Mouse (Mus musculus) layer of hippocampus, adult 2 months (tissue): ENCODE results near the gene Rfxank. TPM values are rescaled to one million over a fixed set of nuclear protein-coding genes. Genes with fewer than 3 reads are reported as not detected.
A peak's percentile ranks its signal among the peaks of the same experiment; 100 is the strongest.

Experiments
- DNase-seq, 2 experiments: peaks; one replicate each; pipeline ENCODE4 v3.0.0; 2022; ENCODE audit warnings: low spot score in 2 of 2
- H3K27ac ChIP-seq: fragments of 200-600 bp; 2 replicates; pipeline ENCODE4 v1.8.1; 2022
- H3K4me3 ChIP-seq: fragments of 200-600 bp; 2 replicates; pipeline ENCODE4 v1.8.1; 2022; ENCODE audit warnings: mild to moderate bottlenecking
- CTCF ChIP-seq: fragments of 200-600 bp; conservative IDR thresholded peaks from 2 replicates; pipeline ENCODE4 v1.8.1; 2022; ENCODE audit warnings: antibody characterized with exemption, mild to moderate bottlenecking, moderate library complexity
- microRNA-seq, 2 experiments: library from miRNA; unstranded; fragments of <30 nt; microRNA quantifications; one replicate each; pipeline ENCODE4 v1.2.0; 2021
- total RNA-seq, 2 experiments: library from RNA; stranded (reverse); gene quantifications; 2 replicates each; pipeline ENCODE4 v1.2.3; 2021

Gene Rfxank
- total RNA-seq, 2 experiments from 2014 or later, result 14.2 to 15.7 TPM

GRCm38 (mm10) chr8:70086151-70086550 is 52.8 kb downstream of the Rfxank start:
- H3K4me3 ChIP-seq, result no peak overlapping the region
- DNase-seq, result no peak
- H3K27ac ChIP-seq, result no peak overlapping the region
- TF ChIP-seq CTCF, result no peak

DNA sequence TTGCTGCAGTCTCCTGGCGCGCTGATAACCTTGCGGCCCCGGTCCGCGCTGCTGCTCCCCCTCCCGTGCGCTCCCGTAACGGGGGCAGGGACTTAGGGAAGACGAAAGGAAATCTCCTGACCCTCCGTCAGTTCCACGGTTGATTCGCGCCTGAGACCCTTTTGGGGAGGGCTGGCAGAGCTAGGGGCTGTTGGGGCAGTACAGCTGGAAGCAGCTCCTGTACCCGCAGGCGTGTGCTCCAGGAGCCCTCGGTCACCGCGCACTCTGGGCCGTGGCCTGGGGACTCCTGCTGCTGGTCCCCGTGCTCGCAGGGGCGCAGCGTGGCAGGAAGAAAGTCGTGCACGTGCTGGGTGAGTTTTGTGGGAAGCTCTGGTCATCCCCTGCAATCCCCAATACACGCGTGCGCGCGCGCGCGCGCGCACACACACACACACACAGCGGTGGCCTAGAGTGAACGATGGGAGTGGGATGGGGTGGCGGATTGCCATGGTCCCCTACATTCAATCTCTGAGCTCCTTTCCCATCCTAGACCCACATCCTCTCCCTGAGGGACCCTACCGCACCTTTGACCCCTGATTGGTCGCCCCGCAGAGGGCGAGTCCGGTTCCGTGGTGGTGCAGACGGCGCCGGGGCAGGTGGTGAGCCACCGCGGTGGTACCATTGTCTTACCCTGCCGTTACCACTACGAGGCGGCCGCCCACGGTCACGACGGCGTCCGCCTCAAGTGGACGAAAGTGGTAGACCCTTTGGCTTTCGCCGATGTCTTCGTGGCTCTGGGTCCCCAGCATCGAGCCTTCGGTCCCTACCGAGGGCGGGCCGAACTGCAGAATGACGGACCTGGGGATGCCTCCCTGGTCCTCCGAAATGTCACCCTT is 54.5 kb downstream of the Rfxank start:
- Histone ChIP-seq H3K27ac (no peak overlapping the region), H3K4me3 (peak overlapping the region; percentile 56)
- TF ChIP-seq CTCF, result peak; percentile 26; the same call in 1 of the 2 replicates
- no peak for DNase-seq

DNA sequence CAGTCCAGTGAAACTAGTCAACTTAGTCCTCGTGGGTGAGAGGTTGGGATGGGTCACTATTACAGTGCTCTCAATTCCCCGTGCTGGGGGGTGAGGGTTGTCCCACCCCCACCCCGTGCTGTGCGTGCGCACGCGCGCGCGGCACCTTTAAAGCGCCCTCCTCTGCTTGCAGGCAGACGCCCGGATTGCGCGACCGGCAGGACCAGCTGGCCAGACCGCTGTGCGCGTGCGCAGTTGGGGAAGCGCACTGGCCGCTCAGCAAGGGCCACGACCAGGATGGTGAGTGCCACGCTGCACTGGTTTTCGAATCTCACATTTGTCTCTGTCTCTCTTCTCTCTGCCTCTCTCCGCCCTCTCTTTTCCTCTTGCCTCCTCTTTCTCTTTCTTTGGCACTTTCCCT is 55.7 kb downstream of the Rfxank start, which contains the start of gene Hapln4:
Gene Hapln4 (plus strand): TSS at position 173 of the 400 bp plus-strand sequence.
- Histone ChIP-seq H3K27ac (peak within 1 kb of the TSS; percentile 18; the same call in 1 of the 2 replicates), H3K4me3 (peak within 1 kb of the TSS; percentile 56)
- peak; percentile 47 to 53 for DNase-seq
- TF ChIP-seq CTCF, result 0 out of 2 replicates have a peak, but pooled peaks have one; percentile 10

DNA sequence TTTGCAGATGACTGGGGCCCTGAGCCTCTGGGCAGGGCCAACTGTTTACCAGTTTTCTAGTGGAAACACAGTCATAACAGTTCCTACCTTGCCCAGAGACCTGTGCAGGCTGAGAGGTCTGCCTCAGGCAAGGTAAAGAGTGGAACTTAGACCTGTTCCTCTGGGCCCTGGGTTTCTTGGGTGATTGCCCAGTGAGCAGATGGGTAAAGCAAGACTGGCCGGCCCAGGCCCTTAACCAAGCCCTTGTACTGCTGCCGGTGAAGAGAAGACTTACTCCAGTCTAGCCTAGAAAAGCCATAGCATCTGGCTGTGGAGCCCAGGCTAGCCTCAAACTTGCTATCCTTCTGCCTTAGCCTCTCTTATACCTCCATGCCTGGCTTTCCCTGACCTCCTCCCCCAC is 57.0 kb downstream of the Rfxank start:
- Histone ChIP-seq H3K4me3 (no peak overlapping the region), H3K27ac (no peak overlapping the region)
- DNase-seq, result no peak
- TF ChIP-seq CTCF, result no peak

Small RNA genes lying within 50 kb of the gene (microRNA-seq; reads per million reads assigned to microRNA genes)
- 8.0 to 15.8 reads per million in 2 experiments for gene Mir7066

Other genes with a start within 250 kb of the Rfxank start
- gene Tssk6, start 237.0 kb downstream of the Rfxank start, total RNA-seq, result under 1 TPM in 1 of 2 experiments, not detected in 1; 0.64 TPM
- gene Ndufa13, start 236.6 kb downstream of the Rfxank start, total RNA-seq, result 100 to 1,000 TPM; 154 to 157 TPM
- 10 to 100 TPM; 29.3 to 32.5 TPM for gene Yjefn3, start 236.4 kb downstream of the Rfxank start, total RNA-seq
- 10 to 100 TPM; 29.7 to 32.4 TPM for gene Gatad2a, start 142.8 kb downstream of the Rfxank start, total RNA-seq
- 10 to 100 TPM; 73.6 to 74.3 TPM for gene Mau2, start 96.4 kb downstream of the Rfxank start, total RNA-seq
- gene Sugp1, start 96.3 kb downstream of the Rfxank start, total RNA-seq, result 10 to 100 TPM; 56.1 to 56.9 TPM
- gene Tm6sf2, start 66.2 kb downstream of the Rfxank start, total RNA-seq, result 1 to 10 TPM; 3.1 to 7.4 TPM
- gene Hapln4, start 55.7 kb downstream of the Rfxank start, total RNA-seq, result 10 to 100 TPM; 89.0 to 99.7 TPM
- gene Ncan, start 18.3 kb downstream of the Rfxank start, total RNA-seq, result 100 to 1,000 TPM; 146 to 158 TPM
- 10 to 100 TPM; 29.2 to 32.8 TPM for gene Nr2c2ap, start 7.8 kb downstream of the Rfxank start, total RNA-seq
- gene Borcs8, start 345 bp upstream of the Rfxank start, total RNA-seq, result 10 to 100 TPM; 50.2 to 50.8 TPM
- under 1 TPM; 0.37 to 0.41 TPM for gene Mef2b, start 557 bp upstream of the Rfxank start, total RNA-seq
- gene Tmem161a, start 33.2 kb upstream of the Rfxank start, total RNA-seq, result 10 to 100 TPM; 46.4 to 59.0 TPM
- gene Slc25a42, start 73.2 kb upstream of the Rfxank start, total RNA-seq, result 10 to 100 TPM; 43.9 to 44.0 TPM
- 100 to 1,000 TPM; 130 to 131 TPM for gene Sugp2, start 95.1 kb upstream of the Rfxank start, total RNA-seq
- gene Armc6, start 95.3 kb upstream of the Rfxank start, total RNA-seq, result 10 to 100 TPM; 45.6 to 47.1 TPM
- 10 to 100 TPM; 87.7 to 90.5 TPM for gene Homer3, start 143.7 kb upstream of the Rfxank start, total RNA-seq
- gene Ddx49, start 163.3 kb upstream of the Rfxank start, total RNA-seq, result 10 to 100 TPM; 45.5 to 52.1 TPM
- gene Cope, start 163.4 kb upstream of the Rfxank start, total RNA-seq, result 100 to 1,000 TPM; 139 to 157 TPM
- gene Cers1, start 176.6 kb upstream of the Rfxank start, total RNA-seq, result 100 to 1,000 TPM; 110 to 113 TPM
- gene Gdf1, start 190.7 kb upstream of the Rfxank start, total RNA-seq, result 10 to 100 TPM; 12.1 to 14.4 TPM
- gene Upf1, start 214.1 kb upstream of the Rfxank start, total RNA-seq, result 10 to 100 TPM; 67.7 to 68.7 TPM
- gene Comp, start 234.4 kb upstream of the Rfxank start, total RNA-seq, result under 1 TPM; 0.29 to 0.56 TPM